ENCODE assay signal across 23 mouse cellular contexts in the genomic region with DNA sequence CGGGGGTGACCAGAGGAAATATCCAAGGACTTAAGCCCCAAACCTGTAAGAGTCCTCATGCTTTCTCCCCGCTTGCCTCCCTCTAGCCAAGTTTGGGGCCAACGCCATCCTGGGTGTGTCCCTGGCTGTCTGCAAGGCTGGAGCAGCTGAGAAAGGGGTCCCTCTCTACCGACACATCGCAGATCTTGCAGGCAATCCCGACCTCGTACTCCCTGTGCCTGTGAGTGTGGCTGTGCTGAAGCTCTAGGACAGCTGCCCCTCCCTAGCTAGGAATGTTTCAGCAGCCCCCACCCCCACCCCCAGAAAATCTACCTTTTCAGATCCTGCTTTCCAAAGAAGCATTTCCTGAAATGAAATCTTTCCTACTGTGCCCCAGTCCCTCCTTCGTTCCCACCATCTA. TPM values are rescaled to one million over a fixed set of nuclear protein-coding genes. Genes with fewer than 3 reads are reported as not detected.
DNase-seq lines count a peak whose midpoint lies in the region; ATAC-seq and TF ChIP-seq lines count a peak whose summit lies in the region.
"Had no signal": no experiment of that assay in that cellular context is flagged by ENCODE, and none has a peak within 500 bp of the region (broad histone marks: within the 10 kb centered on the region; RNA-seq: fewer than 3 reads in every experiment).

No protein-coding gene starts in this region.

- H3K4me1 ChIP-seq in heart, embryonic 11.5 days (ENCODE audit: control insufficient read depth, insufficient read depth, low read length), result peaks cover 27% of the 10 kb centered on the region
- peaks cover 31% of the 10 kb centered on the region for H3K4me1 ChIP-seq in intestine, embryonic 15.5 days (replicated peaks)
- peaks cover 10% of the 10 kb centered on the region for H3K4me1 ChIP-seq in intestine, postnatal 0 days (replicated peaks; ENCODE audit: control insufficient read depth, insufficient read depth, low read length)
- peaks cover 53% of the 10 kb centered on the region for H3K4me1 ChIP-seq in embryonic facial prominence, embryonic 10.5 days

- H3K27ac ChIP-seq in heart, embryonic 11.5 days (ENCODE audit: low read depth, low read length), result no peak overlapping the region
- H3K27ac ChIP-seq in intestine, embryonic 15.5 days, result 0 out of 2 replicates have a peak overlapping the region, but pooled peaks have one; percentile 15
- no peak overlapping the region for H3K27ac ChIP-seq in intestine, postnatal 0 days (ENCODE audit: low read depth, low read length)
- peak overlapping the region; percentile 99; the same call in 1 of the 2 replicates for H3K27ac ChIP-seq in embryonic facial prominence, embryonic 10.5 days (replicated peaks)
- H3K27ac ChIP-seq: neural tube, embryonic 12.5 days had no signal

- no peak for DNase-seq in heart, adult 9 months (ENCODE audit: low spot score in 2 of 2)
- DNase-seq in embryonic facial prominence, embryonic 10.5 days (ENCODE audit: low spot score), result no peak
- no peak for DNase-seq in kidney, postnatal 36 days
- DNase-seq in cerebellum, postnatal 25 days, result no peak
- DNase-seq: adrenal gland, postnatal 36 days; cerebellum, adult 18-20 months; cerebellum, postnatal 36 days; gastrocnemius, postnatal 14 days; kidney, adult 8-10 months; kidney, postnatal 14 days; left cerebral cortex, postnatal 4 days; lung, embryonic 14.5 days; lung, postnatal 36 days; thymus, postnatal 14 days had no signal

- H3K27me3 ChIP-seq in heart, embryonic 11.5 days (ENCODE audit: control insufficient read depth, insufficient read depth, low read length), result no peaks in the 10 kb centered on the region
- no peaks in the 10 kb centered on the region for H3K27me3 ChIP-seq in intestine, embryonic 15.5 days (replicated peaks)
- H3K27me3 ChIP-seq in intestine, postnatal 0 days (replicated peaks; ENCODE audit: control insufficient read depth, insufficient read depth, low read length), result no peaks in the 10 kb centered on the region
- no peaks in the 10 kb centered on the region for H3K27me3 ChIP-seq in embryonic facial prominence, embryonic 10.5 days (replicated peaks; ENCODE audit: low read depth, poor library complexity, severe bottlenecking)
- H3K27me3 ChIP-seq in myocyte (ENCODE audit: control insufficient read depth, insufficient read depth, insufficient read length), result no peaks in the 10 kb centered on the region
- H3K27me3 ChIP-seq: neural tube, embryonic 12.5 days; Patski had no signal

- peaks cover 43% of the 10 kb centered on the region for H3K79me2 ChIP-seq in myocyte (ENCODE audit: control insufficient read depth, insufficient read depth)

- H3K9ac ChIP-seq in heart, embryonic 11.5 days (ENCODE audit: low read depth, low read length), result no peak overlapping the region
- H3K9ac ChIP-seq in intestine, embryonic 15.5 days, result no peak overlapping the region
- H3K9ac ChIP-seq in intestine, postnatal 0 days (ENCODE audit: low read depth, low read length), result no peak overlapping the region
- H3K9ac ChIP-seq: lung, embryonic 14.5 days; neural tube, embryonic 12.5 days had no signal

- 59% methylated on average over 8 of the region's 8 CpGs for WGBS in heart, embryonic 11.5 days (ENCODE audit: insufficient replicate concordance)
- 61% methylated on average over 8 of the region's 8 CpGs for WGBS in intestine, embryonic 15.5 days
- WGBS in intestine, postnatal 0 days, result 55% methylated on average over 8 of the region's 8 CpGs
- WGBS in embryonic facial prominence, embryonic 10.5 days, result 82% methylated on average over 8 of the region's 8 CpGs

- TF ChIP-seq CTCF in intestine, postnatal 0 days (IDR thresholded peaks at IDR 0.05; ENCODE audit: low read depth), result no peak

- no peak overlapping the region for H3K4me3 ChIP-seq in heart, embryonic 11.5 days (ENCODE audit: low read depth, low read length)
- no peak overlapping the region for H3K4me3 ChIP-seq in intestine, embryonic 15.5 days (replicated peaks)
- H3K4me3 ChIP-seq in intestine, postnatal 0 days (ENCODE audit: low read depth, low read length), result no peak overlapping the region
- H3K4me3 ChIP-seq in embryonic facial prominence, embryonic 10.5 days, result 0 out of 2 replicates have a peak overlapping the region, but pooled peaks have one; percentile 8
- peak overlapping the region; percentile 94 for H3K4me3 ChIP-seq in myocyte
- H3K4me3 ChIP-seq: neural tube, embryonic 12.5 days had no signal

- ATAC-seq in heart, embryonic 11.5 days (replicated peaks; ENCODE audit: insufficient number of reproducible peaks, low FRiP score, low TSS enrichment), result no peak
- no peak for ATAC-seq in intestine, embryonic 15.5 days
- no peak for ATAC-seq in intestine, postnatal 0 days
- ATAC-seq: forebrain, embryonic 14.5 days; Patski had no signal

- peak overlapping the region; percentile 82; the same call in 1 of the 2 replicates for H3K4me2 ChIP-seq in heart, embryonic 11.5 days
- no peak overlapping the region for H3K4me2 ChIP-seq in intestine, embryonic 15.5 days (replicated peaks)
- no peak overlapping the region for H3K4me2 ChIP-seq in intestine, postnatal 0 days (replicated peaks; ENCODE audit: low read depth)
- H3K4me2 ChIP-seq in myocyte (ENCODE audit: low read depth), result peak overlapping the region; percentile 97
- H3K4me2 ChIP-seq: liver, embryonic 11.5 days; lung, embryonic 14.5 days; neural tube, embryonic 12.5 days had no signal

- H3ac ChIP-seq in myocyte (ENCODE audit: control insufficient read depth, insufficient read length), result peak overlapping the region; percentile 4

- TF ChIP-seq POLR2A in myocyte (IDR thresholded peaks at IDR 0.05; ENCODE audit: insufficient read length, low read depth), result peak; percentile 58

- no peaks in the 10 kb centered on the region for H3K9me3 ChIP-seq in heart, embryonic 11.5 days (replicated peaks; ENCODE audit: control insufficient read depth, low read length)
- H3K9me3 ChIP-seq in intestine, embryonic 15.5 days, result no peaks in the 10 kb centered on the region
- no peaks in the 10 kb centered on the region for H3K9me3 ChIP-seq in intestine, postnatal 0 days (ENCODE audit: control insufficient read depth)
- H3K9me3 ChIP-seq in embryonic facial prominence, embryonic 10.5 days, result no peaks in the 10 kb centered on the region
- H3K9me3 ChIP-seq: midbrain, embryonic 10.5 days; neural tube, embryonic 12.5 days had no signal

- H3K36me3 ChIP-seq in heart, embryonic 11.5 days (ENCODE audit: control insufficient read depth, insufficient read depth, low read length), result peaks cover 15% of the 10 kb centered on the region
- peaks cover 17% of the 10 kb centered on the region for H3K36me3 ChIP-seq in intestine, embryonic 15.5 days
- peaks cover 20% of the 10 kb centered on the region for H3K36me3 ChIP-seq in intestine, postnatal 0 days (ENCODE audit: control insufficient read depth, insufficient read depth)
- H3K36me3 ChIP-seq in embryonic facial prominence, embryonic 10.5 days (replicated peaks), result peaks cover 51% of the 10 kb centered on the region
- H3K36me3 ChIP-seq in myocyte (ENCODE audit: control insufficient read depth, insufficient read depth), result peaks cover 32% of the 10 kb centered on the region

TF ChIP-seq in myocyte, 11 proteins besides CTCF, POLR2A, EP300 and RAD21 (continues in another document):
- TF ChIP-seq TCF3 (IDR thresholded peaks at IDR 0.05; ENCODE audit: insufficient read length, low read depth) (no peak), TCF12 (IDR thresholded peaks at IDR 0.05; ENCODE audit: insufficient read depth, poor library complexity, severe bottlenecking) (no peak), POLR2AphosphoS2 (IDR thresholded peaks at IDR 0.05; ENCODE audit: insufficient read length, low read depth) (peak; percentile 70), MAX (IDR thresholded peaks at IDR 0.05; ENCODE audit: low read depth) (no peak), MYOD1 (IDR thresholded peaks at IDR 0.05; ENCODE audit: control insufficient read depth in 1 of 3, insufficient read length in 2 of 3, low read depth in 2 of 3) (peak in 2 of 3 experiments; percentile 32 to 37)

RNA-seq across cellular contexts. Expression of a gene that starts 1.9 kb away (rescaled TPM):
- 272 and 313 TPM in 2 replicates for polyA plus RNA-seq in heart, embryonic 11.5 days (2014; fragmentation: Nextera tagmentation; extraction: Ambion mirVana)
- 12.1 and 15.6 TPM in 2 replicates for polyA plus RNA-seq in intestine, embryonic 15.5 days (2015; fragmentation: Nextera tagmentation; extraction: Ambion mirVana)
- 4.9 and 5.9 TPM in 2 replicates for polyA plus RNA-seq in intestine, postnatal 0 days (2015; fragmentation: Nextera tagmentation; extraction: Ambion mirVana)
- 72.9 and 88.4 TPM in 2 replicates for polyA plus RNA-seq in embryonic facial prominence, embryonic 10.5 days (2016; fragmentation: Nextera tagmentation; extraction: Ambion mirVana)
- polyA plus RNA-seq in myocyte (2012; fragmentation: generic; extraction: Trizol), result 1,792 TPM

RNA-seq across cellular contexts. Expression of a gene that starts 4.5 kb away (rescaled TPM):
- polyA plus RNA-seq in heart, embryonic 11.5 days (2014; fragmentation: Nextera tagmentation; extraction: Ambion mirVana), result 1,771 and 1,932 TPM in 2 replicates
- 2,127 and 2,325 TPM in 2 replicates for polyA plus RNA-seq in intestine, embryonic 15.5 days (2015; fragmentation: Nextera tagmentation; extraction: Ambion mirVana)
- polyA plus RNA-seq in intestine, postnatal 0 days (2015; fragmentation: Nextera tagmentation; extraction: Ambion mirVana), result 1,830 and 1,961 TPM in 2 replicates
- 2,153 and 2,165 TPM in 2 replicates for polyA plus RNA-seq in embryonic facial prominence, embryonic 10.5 days (2016; fragmentation: Nextera tagmentation; extraction: Ambion mirVana)
- 2,636 TPM for polyA plus RNA-seq in myocyte (2012; fragmentation: generic; extraction: Trizol)

RNA-seq across cellular contexts. Expression of a gene that starts 10.3 kb away (rescaled TPM):
- polyA plus RNA-seq in heart, embryonic 11.5 days (2014; fragmentation: Nextera tagmentation; extraction: Ambion mirVana), result 187 and 201 TPM in 2 replicates
- 132 and 154 TPM in 2 replicates for polyA plus RNA-seq in intestine, embryonic 15.5 days (2015; fragmentation: Nextera tagmentation; extraction: Ambion mirVana)
- 61.3 and 66.2 TPM in 2 replicates for polyA plus RNA-seq in intestine, postnatal 0 days (2015; fragmentation: Nextera tagmentation; extraction: Ambion mirVana)
- 181 and 185 TPM in 2 replicates for polyA plus RNA-seq in embryonic facial prominence, embryonic 10.5 days (2016; fragmentation: Nextera tagmentation; extraction: Ambion mirVana)
- 52.4 TPM for polyA plus RNA-seq in myocyte (2012; fragmentation: generic; extraction: Trizol)

RNA-seq across cellular contexts. Expression of a gene that starts 11.7 kb away (rescaled TPM):
- polyA plus RNA-seq in heart, embryonic 11.5 days (2014; fragmentation: Nextera tagmentation; extraction: Ambion mirVana), result 221 and 245 TPM in 2 replicates
- polyA plus RNA-seq in intestine, embryonic 15.5 days (2015; fragmentation: Nextera tagmentation; extraction: Ambion mirVana), result 171 and 180 TPM in 2 replicates
- 192 and 210 TPM in 2 replicates for polyA plus RNA-seq in intestine, postnatal 0 days (2015; fragmentation: Nextera tagmentation; extraction: Ambion mirVana)
- polyA plus RNA-seq in embryonic facial prominence, embryonic 10.5 days (2016; fragmentation: Nextera tagmentation; extraction: Ambion mirVana), result 135 and 137 TPM in 2 replicates
- 165 TPM for polyA plus RNA-seq in myocyte (2012; fragmentation: generic; extraction: Trizol)

RNA-seq across cellular contexts. Expression of a gene that starts 11.9 kb away (rescaled TPM):
- polyA plus RNA-seq in heart, embryonic 11.5 days (2014; fragmentation: Nextera tagmentation; extraction: Ambion mirVana), result 66.8 and 76.9 TPM in 2 replicates
- 106 and 107 TPM in 2 replicates for polyA plus RNA-seq in intestine, embryonic 15.5 days (2015; fragmentation: Nextera tagmentation; extraction: Ambion mirVana)
- 107 TPM in 2 replicates for polyA plus RNA-seq in intestine, postnatal 0 days (2015; fragmentation: Nextera tagmentation; extraction: Ambion mirVana)
- 89.7 and 91.9 TPM in 2 replicates for polyA plus RNA-seq in embryonic facial prominence, embryonic 10.5 days (2016; fragmentation: Nextera tagmentation; extraction: Ambion mirVana)
- polyA plus RNA-seq in myocyte (2012; fragmentation: generic; extraction: Trizol), result 16.7 TPM

Comparison
In these comparisons a context has a peak if more than half of its experiments do, and no peak if none do; other contexts are left out.
1. H3K27ac ChIP-seq: peak in intestine, embryonic 15.5 days (single experiment) and embryonic facial prominence, embryonic 10.5 days (single experiment); none in heart, embryonic 11.5 days (single experiment) and intestine, postnatal 0 days (single experiment).
2. H3K4me2 ChIP-seq: peak in heart, embryonic 11.5 days (single experiment) and myocyte (single experiment); none in intestine, embryonic 15.5 days (single experiment) and intestine, postnatal 0 days (single experiment).
3. H3K4me3 ChIP-seq: peak in embryonic facial prominence, embryonic 10.5 days (single experiment) and myocyte (single experiment); none in heart, embryonic 11.5 days (single experiment), intestine, embryonic 15.5 days (single experiment) and intestine, postnatal 0 days (single experiment).